Mouse (Mus musculus) A20 (cell line): ENCODE data around the gene Olfr1302.

Experiments used
- DNase-seq: peaks from one replicate; pipeline ENCODE4 v3.0.0-alpha.2; 2011; ENCODE audit warnings: low read depth, low spot score

Olfr1302 gene

DNA sequence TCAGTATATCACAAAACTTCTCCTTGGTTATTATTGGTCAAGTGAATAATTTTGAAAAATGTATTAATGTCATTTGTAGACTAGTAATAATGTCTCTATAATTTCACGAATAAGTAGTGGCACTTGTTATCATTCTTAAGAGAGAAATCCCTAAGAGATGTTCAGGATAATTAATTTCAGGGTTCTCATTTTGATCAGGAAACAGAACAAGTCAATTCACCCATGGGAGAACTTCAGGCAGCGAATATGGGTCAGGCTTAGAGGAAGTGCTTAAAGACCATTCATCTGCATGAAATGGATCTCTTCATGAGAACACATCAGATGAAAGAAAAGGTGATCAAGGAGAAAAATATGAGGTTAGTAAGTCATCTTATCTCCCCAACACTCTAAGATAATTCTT lies at the start of gene Olfr1302:
Olfr1302 (plus strand) TSS at position 301 of the 400 bp plus-strand sequence.
- no peak for DNase-seq

DNA sequence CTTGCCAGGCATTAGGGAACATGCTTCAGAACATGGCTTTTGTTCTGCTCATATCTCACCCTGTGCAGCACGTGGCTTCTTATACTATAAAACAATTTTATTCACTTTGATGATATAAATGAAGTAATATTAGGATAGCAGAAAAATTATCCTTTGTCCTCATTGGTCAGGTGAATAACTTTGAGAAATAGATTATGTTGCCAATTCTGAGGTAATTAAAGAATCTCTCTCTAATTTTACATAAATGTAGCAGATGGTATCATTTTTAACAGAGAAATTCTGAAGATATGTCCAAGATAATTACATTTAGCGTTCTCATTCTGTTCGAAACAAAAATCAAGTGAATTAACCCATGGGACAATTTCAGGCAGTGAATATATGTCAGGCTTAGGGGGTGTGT lies 26.5 kb upstream of the Olfr1302 start, which contains the start of gene Olfr1301:
Olfr1301 (plus strand) TSS at position 301 of the 400 bp plus-strand sequence.
- DNase-seq: no peak

DNA sequence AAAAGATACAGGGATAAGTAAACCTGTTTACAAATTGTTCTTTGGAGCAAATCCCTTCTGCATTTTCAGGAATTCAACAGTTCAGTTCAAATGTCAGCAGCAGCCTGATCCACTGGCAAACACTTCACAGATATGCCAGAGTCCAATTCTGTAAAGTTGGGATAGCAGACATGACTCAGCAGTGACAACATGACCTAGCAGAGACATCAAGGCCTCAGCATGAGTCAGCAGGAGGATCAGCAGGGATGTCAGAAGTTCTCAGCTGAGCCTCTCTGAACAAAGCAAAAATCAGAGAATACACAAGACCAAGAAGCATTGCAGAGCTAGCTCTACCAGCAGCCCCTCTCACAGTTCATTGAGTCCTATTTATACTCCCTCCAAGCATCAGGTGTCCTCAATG lies 35.7 kb downstream of the Olfr1302 start:
- no peak for DNase-seq

DNA sequence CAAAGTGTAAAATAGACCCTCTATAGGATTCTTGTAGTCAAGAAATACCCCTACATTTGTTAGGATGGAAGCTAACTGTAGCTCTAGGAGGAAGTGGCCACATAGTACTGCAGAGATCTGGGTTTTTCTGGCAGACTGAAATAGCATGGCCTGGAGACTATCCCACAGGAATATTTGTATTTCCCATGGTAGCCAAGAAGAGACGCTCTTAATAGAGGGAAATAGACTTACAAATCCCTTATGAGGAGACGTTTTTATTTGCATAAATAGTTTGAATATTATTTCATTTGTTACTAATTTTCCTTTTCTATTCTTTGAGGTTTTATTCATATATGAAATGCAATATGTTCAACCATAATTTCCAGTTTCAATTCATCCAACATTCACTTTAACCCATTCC lies 43.0 kb downstream of the Olfr1302 start, which contains the start of gene Olfr1303:
Olfr1303 (minus strand) TSS at position 101 of the 400 bp plus-strand sequence.
- DNase-seq: no peak
